Mouse (Mus musculus) midbrain, postnatal 0 days (tissue): ENCODE measurements around the gene Inpp5f. TPM values are rescaled to one million over a fixed set of nuclear protein-coding genes. Genes with fewer than 3 reads are reported as not detected.
"Not testable (repeated sequence)": the region's sequence is repeated elsewhere in the genome, so short reads cannot be mapped to it uniquely, and the experiment has no call there.

ENCODE experiments used
- ATAC-seq: fragments of 200-750 bp; cut with Nextera tagmentation; 2 replicates; pipeline ENCODE4 v1.8.0; 2017; ENCODE audit warnings: moderate number of reproducible peaks, mild to moderate bottlenecking, moderate TSS enrichment, moderate library complexity; ENCODE audit not compliant: low FRiP score
- DNase-seq: peaks from one replicate; pipeline ENCODE4 v3.0.0-alpha.2; 2015; ENCODE audit warnings: low spot score
- H3K27ac ChIP-seq: fragments of 300-500 bp; sonication (generic); 2 replicates; pipeline ENCODE4 v1.5.1; 2014; ENCODE audit warnings: low read depth, mild to moderate bottlenecking, low read length, mixed read lengths
- H3K27me3 ChIP-seq: fragments of 300-500 bp; sonication (generic); 2 replicates; pipeline ENCODE4 v1.6.1; 2014; ENCODE audit warnings: low read length, control low read depth, mixed read lengths; ENCODE audit not compliant: insufficient read depth
- H3K36me3 ChIP-seq: fragments of 300-500 bp; sonication (generic); 2 replicates; pipeline ENCODE4 v1.6.1; 2014; ENCODE audit warnings: low read length, control low read depth, mixed read lengths; ENCODE audit not compliant: insufficient read depth
- H3K4me1 ChIP-seq: fragments of 300-500 bp; sonication (generic); 2 replicates; pipeline ENCODE4 v1.6.1; 2014; ENCODE audit warnings: mild to moderate bottlenecking, control low read depth, antibody characterized with exemption, low read length, mixed read lengths; ENCODE audit not compliant: insufficient read depth
- H3K4me2 ChIP-seq: fragments of 300-500 bp; sonication (generic); 2 replicates; pipeline ENCODE4 v1.6.1; 2014; ENCODE audit warnings: low read depth, mild to moderate bottlenecking, low read length, mixed read lengths; ENCODE audit not compliant: poor library complexity, severe bottlenecking
- H3K4me3 ChIP-seq: fragments of 300-500 bp; sonication (generic); 2 replicates; pipeline ENCODE4 v1.5.1; 2014; ENCODE audit warnings: low read depth, mild to moderate bottlenecking, low read length, moderate library complexity
- H3K9ac ChIP-seq: fragments of 300-500 bp; sonication (generic); replicated peaks from 2 replicates; pipeline ENCODE4 v1.6.1; 2014; ENCODE audit warnings: mild to moderate bottlenecking, low read length, moderate library complexity, mixed read lengths; ENCODE audit not compliant: poor library complexity, severe bottlenecking
- H3K9me3 ChIP-seq: fragments of 300-500 bp; sonication (generic); 2 replicates; pipeline ENCODE4 v1.6.1; 2016; ENCODE audit warnings: low read length, control low read depth
- CTCF ChIP-seq: IDR thresholded peaks from 2 replicates; pipeline ENCODE4 v1.5.1; 2016; ENCODE audit warnings: antibody characterized with exemption, mild to moderate bottlenecking
- WGBS: fragments of 180-500 bp; shearing (Covaris S2); extraction: QIAGEN DNeasy Blood & Tissue Kit; methylation state at CpG from one replicate; pipeline ENCODE4 v1.1.7; 2014; 5-methylcytosine and 5-hydroxymethylcytosine counted together
- polyA plus RNA-seq: library from polyadenylated mRNA; unstranded; fragments of >200 nt; fragmentation: Nextera tagmentation; extraction: Ambion mirVana; gene quantifications from 2 replicates; pipeline ENCODE4 v1.2.1, GENCODE M21; 2015
- total RNA-seq: library from RNA; depleted of rRNA; stranded (reverse); fragments of >200 nt; gene quantifications from 2 replicates; pipeline ENCODE4 v1.2.3, GENCODE M21; 2014; rRNA removed

Gene Inpp5f
- 424 and 472 TPM in 2 replicates for total RNA-seq
- 473 and 503 TPM in 2 replicates for polyA plus RNA-seq

DNA sequence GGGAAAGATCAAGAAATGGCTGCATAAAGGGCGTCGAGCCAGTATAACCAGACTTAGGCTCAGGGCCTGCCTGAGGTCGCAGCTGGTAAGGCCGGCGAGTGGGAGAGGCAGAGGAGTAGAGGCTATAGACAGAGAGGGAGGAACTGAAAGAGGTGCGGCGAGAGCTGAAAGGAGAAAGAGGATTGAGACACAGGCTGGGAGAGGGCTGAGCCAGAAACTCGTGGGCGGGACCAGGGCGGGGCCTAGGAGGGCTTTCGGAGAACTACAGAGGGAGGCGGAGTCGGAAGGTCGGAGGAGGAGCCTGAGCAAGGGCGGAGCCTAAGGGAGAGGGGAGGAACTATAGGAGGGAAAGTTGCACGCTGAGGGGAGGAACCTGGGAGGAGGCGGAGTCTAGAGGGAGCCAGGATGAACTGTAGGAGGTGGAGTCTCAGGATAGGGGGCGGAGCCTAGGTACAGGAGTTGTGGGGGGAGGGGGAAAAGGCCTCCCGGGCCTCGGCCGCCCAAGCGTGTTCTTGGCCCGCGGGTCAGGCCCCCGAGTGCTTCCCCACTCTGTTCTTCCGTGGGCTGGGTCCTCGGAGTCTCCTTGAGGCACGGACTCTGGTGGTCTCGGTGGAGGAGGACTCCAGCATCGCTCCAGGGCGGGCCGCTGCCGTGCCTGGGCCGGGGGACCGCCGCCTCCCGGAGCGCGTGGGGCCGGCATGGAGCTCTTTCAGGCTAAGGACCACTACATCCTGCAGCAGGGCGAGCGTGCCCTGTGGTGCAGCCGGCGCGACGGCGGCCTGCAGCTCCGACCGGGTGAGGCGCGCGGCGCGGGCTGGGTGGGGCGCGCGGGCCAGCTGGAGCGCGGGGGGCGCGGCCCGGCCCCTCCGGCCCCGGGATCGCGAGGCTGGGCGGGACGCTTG lies at the start of gene Inpp5f:
Gene Inpp5f, plus strand, starts transcription at position 432 of the 902 bp plus-strand sequence.
- peak within 1 kb of the TSS; percentile 55 for H3K27ac ChIP-seq
- no peaks in the 10 kb centered on the region for H3K27me3 ChIP-seq
- H3K36me3 ChIP-seq: no peaks in the 10 kb centered on the region
- peak within 1 kb of the TSS; percentile 84 for H3K4me2 ChIP-seq
- H3K4me1 ChIP-seq: no peaks in the 10 kb centered on the region
- H3K4me3 ChIP-seq: peak within 1 kb of the TSS; percentile 88
- ATAC-seq (peak; percentile 99), DNase-seq (peak; percentile 98)
- peak within 1 kb of the TSS; percentile 87 for H3K9ac ChIP-seq
- 2% methylated on average over 65 of the region's 68 CpGs for WGBS
- TF ChIP-seq CTCF: peak; percentile 18
- H3K9me3 ChIP-seq: no peaks in the 10 kb centered on the region

DNA sequence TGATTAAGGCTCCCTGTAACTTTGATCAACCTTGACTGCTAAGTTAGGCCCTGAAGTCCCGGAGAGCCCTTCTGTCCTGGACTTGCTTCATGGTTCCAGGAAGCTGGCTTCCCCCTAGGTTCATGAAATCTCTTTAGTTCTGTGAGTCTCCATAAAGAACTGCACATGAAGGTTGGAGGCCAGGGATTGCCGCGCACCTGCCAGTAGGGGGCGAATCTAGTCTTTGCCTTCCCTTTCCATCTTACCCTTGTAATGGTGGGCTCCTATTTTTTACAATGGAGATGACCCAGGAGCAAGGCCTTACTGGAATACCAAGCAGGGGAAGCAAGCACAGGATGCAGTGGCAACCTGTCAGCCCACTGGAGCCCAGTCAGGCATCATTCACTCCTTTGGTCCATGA lies 47.8 kb upstream of the Inpp5f start:
- Histone ChIP-seq H3K9me3 (no peaks in the 10 kb centered on the region), H3K4me2 (no peak overlapping the region), H3K9ac (no peak overlapping the region), H3K36me3 (no peaks in the 10 kb centered on the region), H3K27me3 (no peaks in the 10 kb centered on the region), H3K27ac (no peak overlapping the region), H3K4me3 (no peak overlapping the region), H3K4me1 (no peaks in the 10 kb centered on the region)
- peak; percentile 56 for TF ChIP-seq CTCF
- 49% methylated on average over 4 of the region's 4 CpGs for WGBS
- no peak for ATAC-seq
- DNase-seq: no peak

DNA sequence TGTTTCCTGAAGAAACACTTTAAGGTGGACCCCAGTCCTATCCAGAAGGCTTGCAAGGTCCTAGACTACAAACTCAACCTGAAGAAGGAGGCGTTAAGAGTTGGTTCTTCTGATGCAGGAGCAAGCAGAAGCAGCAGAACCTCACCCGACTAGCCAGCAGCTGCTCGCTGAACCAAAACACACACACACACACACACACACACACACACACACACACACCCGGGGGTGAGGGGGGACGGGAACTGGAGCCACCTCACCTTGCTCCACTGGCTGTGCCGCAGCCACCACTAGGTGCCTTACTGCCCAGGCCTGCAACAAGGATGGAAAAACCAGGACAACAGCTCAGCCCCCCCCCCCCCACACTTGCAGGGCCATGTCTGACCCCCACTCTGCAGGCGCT lies 44.8 kb upstream of the Inpp5f start:
- no peak overlapping the region for H3K4me3 ChIP-seq
- H3K4me2 ChIP-seq: no peak overlapping the region
- H3K9me3 ChIP-seq: no peaks in the 10 kb centered on the region
- H3K27me3 ChIP-seq: no peaks in the 10 kb centered on the region
- WGBS: 81% methylated on average over 7 of the region's 7 CpGs
- H3K9ac ChIP-seq: no peak overlapping the region
- ATAC-seq: no peak
- H3K4me1 ChIP-seq: no peaks in the 10 kb centered on the region
- no peaks in the 10 kb centered on the region for H3K36me3 ChIP-seq
- no peak for TF ChIP-seq CTCF
- DNase-seq: no peak
- H3K27ac ChIP-seq: no peak overlapping the region

- Histone ChIP-seq H3K4me1 (no peaks in the 10 kb centered on the region), H3K4me2 (no peak overlapping the region), H3K4me3 (no peak overlapping the region), H3K36me3 (no peaks in the 10 kb centered on the region), H3K27me3 (no peaks in the 10 kb centered on the region), H3K9ac (no peak overlapping the region), H3K9me3 (no peaks in the 10 kb centered on the region), H3K27ac (no peak overlapping the region)
- ATAC-seq (no peak), DNase-seq (peak; percentile 45)
- 90% methylated on average over 8 of the region's 8 CpGs for WGBS
- no peak for TF ChIP-seq CTCF
These were observed 43.4 kb upstream of the Inpp5f start for GRCm38 (mm10) chr7:128567561-128568244.

DNA sequence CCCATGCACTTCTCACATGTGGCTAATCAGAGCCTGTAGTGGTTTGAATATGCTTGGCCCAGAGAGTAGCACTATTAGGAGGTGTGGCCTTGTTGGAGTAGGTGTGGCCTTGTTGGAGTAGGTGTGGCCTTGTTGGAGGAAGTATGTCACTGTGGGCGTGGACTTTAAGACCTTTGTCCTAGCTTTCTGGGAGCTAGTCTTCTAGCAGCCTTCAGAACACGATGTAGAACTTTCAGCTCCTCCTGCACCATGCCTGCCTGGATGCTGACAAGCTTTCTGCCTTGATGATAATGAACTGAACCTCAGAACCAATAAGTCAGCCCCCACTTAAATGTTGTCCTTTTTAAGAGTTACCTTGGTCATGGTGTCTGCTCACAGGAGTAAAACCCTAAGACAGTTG lies 41.7 kb upstream of the Inpp5f start:
- H3K4me3 ChIP-seq, H3K27ac ChIP-seq, H3K9ac ChIP-seq, H3K9me3 ChIP-seq, DNase-seq, H3K27me3 ChIP-seq, ATAC-seq, H3K36me3 ChIP-seq, H3K4me1 ChIP-seq, H3K4me2 ChIP-seq: not testable (repeated sequence)
- 94% methylated on average over 2 of the region's 2 CpGs for WGBS
